Mouse (Mus musculus) limb, embryonic 10.5 days (tissue): Measurements from ENCODE around the gene Dlgap1. TPM values are rescaled to one million over a fixed set of nuclear protein-coding genes. Genes with fewer than 3 reads are reported as not detected.

Experiments used
- DNase-seq: peaks from one replicate; pipeline ENCODE4 v3.0.0-alpha.2; 2017; ENCODE audit warnings: low spot score
- H3K27ac ChIP-seq: fragments of 300-500 bp; sonication (generic); 2 replicates; pipeline ENCODE4 v1.5.1; 2016; ENCODE audit warnings: mild to moderate bottlenecking
- H3K27me3 ChIP-seq: fragments of 300-500 bp; sonication (generic); 2 replicates; pipeline ENCODE4 v1.6.1; 2016; ENCODE audit warnings: low read depth, mild to moderate bottlenecking; ENCODE audit not compliant: poor library complexity, severe bottlenecking
- H3K36me3 ChIP-seq: fragments of 300-500 bp; sonication (generic); 2 replicates; pipeline ENCODE4 v1.6.1; 2016; ENCODE audit warnings: mild to moderate bottlenecking, moderate library complexity
- H3K4me1 ChIP-seq: fragments of 300-500 bp; sonication (generic); 2 replicates; pipeline ENCODE4 v1.6.1; 2016
- H3K4me3 ChIP-seq: fragments of 300-500 bp; sonication (generic); 2 replicates; pipeline ENCODE4 v1.5.1; 2016; ENCODE audit warnings: mild to moderate bottlenecking, moderate library complexity
- H3K9me3 ChIP-seq: fragments of 300-500 bp; sonication (generic); replicated peaks from 2 replicates; pipeline ENCODE4 v1.6.1; 2016; ENCODE audit warnings: mild to moderate bottlenecking
- WGBS: fragments of 180-500 bp; shearing (Covaris S2); methylation state at CpG from one replicate; pipeline ENCODE4 v1.1.7; 2016; 5-methylcytosine and 5-hydroxymethylcytosine counted together
- polyA plus RNA-seq: library from polyadenylated mRNA; unstranded; fragments of >200 nt; fragmentation: Nextera tagmentation; extraction: Ambion mirVana; gene quantifications from 2 replicates; pipeline ENCODE4 v1.2.1, GENCODE M21; 2016

Gene Dlgap1
- polyA plus RNA-seq, 1 experiment from 2014 or later, result 1.1 TPM

DNA sequence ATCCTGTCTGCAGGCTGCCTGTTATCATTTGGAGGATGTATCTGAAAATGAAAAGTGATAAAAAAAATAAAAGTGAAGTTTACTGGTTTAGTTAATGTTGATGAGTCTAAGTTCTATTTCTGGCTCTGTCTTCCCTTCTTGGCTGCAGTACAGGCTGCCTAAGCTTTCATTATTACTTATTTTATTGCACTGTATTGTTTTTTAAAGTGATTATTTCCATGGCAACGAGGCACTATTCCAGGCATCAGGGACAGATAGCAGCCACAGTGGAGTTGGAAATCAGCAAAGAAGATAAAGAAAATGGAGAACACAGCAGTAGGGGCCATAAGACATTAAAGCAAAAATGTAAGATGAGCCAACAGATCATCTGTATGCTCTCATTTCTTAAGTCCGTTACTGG, 66.0 kb downstream of the Dlgap1 start:
- Histone ChIP-seq H3K36me3 (no peaks in the 10 kb centered on the region), H3K4me3 (no peak overlapping the region), H3K27ac (no peak overlapping the region), H3K9me3 (no peaks in the 10 kb centered on the region), H3K4me1 (no peaks in the 10 kb centered on the region), H3K27me3 (no peaks in the 10 kb centered on the region)
- WGBS, result 89% methylated on average over 2 of the region's 2 CpGs
- no peak for DNase-seq

DNA sequence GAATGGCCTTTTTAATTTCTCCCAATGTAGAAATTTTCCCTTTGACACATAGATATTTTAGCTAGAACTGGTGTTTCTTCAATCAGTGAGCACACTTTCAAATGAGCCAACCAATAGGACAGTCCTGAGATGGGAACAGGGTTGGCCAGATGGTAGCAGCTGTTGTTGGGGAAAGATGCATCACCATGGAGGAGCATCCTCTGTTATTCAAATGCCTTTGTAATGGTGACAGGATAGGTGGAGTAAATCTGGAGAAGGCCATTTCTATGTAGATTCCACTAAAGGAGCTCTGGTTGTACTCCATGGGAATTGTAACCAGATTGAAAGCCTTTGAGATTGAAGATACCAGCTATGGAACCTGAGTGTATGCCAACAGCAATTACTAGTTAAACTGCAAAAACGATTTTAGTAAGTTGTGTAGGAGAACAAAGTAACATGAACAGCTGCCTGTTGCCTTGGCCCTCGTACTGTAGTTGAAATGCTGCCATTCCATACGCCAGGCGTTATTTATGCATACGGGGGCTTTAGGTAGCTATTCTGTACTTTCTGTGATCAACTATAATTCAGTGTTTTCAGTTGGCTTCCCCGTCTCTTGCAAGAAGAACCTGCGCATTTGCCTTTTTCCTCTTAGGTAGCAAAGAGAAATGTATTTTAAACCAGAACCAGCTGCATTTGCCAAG, 72.0 kb downstream of the Dlgap1 start:
- Histone ChIP-seq H3K36me3 (no peaks in the 10 kb centered on the region), H3K27ac (no peak overlapping the region), H3K4me3 (no peak overlapping the region), H3K27me3 (no peaks in the 10 kb centered on the region), H3K9me3 (no peaks in the 10 kb centered on the region), H3K4me1 (no peaks in the 10 kb centered on the region)
- no peak for DNase-seq
- 82% methylated on average over 7 of the region's 7 CpGs for WGBS

DNA sequence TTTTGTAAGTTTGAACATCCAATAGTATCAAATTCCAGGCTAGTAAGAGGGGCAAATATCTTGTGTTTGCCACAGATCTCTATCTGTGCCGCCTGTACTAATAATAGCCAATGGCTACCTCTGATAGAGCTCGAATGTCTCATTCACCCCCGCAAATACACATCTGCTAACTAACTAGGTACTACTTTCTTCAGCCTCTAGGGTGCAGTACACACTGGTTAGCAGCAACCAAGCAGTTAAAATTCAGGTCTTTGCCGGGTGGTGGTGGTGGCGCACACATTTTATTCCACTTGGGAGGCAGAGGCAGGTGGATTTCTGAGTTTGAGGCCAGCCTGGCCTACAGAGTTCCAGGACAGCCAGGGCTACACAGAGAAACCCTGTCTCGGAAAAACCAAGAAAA, 99.4 kb downstream of the Dlgap1 start:
- 86% methylated on average over 6 of the region's 6 CpGs for WGBS
- Histone ChIP-seq H3K27me3 (no peaks in the 10 kb centered on the region), H3K9me3 (no peaks in the 10 kb centered on the region), H3K36me3 (no peaks in the 10 kb centered on the region), H3K27ac (no peak overlapping the region), H3K4me3 (no peak overlapping the region), H3K4me1 (no peaks in the 10 kb centered on the region)
- no peak for DNase-seq

DNA sequence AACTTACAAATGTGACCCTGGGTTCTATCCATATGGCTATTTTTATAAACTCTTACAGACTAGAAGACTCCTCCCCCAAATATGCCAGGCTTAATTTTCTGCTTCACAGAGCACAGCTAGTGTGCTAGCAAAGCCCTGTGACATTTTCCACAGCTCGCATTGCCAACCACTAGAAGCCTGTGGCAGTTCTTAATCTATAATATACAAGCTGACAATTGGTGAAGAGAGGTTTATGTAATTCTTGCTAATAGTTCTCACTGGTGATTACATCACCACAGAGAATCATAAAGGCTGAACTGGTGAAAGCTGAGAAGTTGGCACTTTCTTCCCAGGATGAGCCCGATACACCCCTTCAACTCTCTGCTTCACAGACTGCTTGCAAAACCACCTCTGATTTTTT, 103.2 kb downstream of the Dlgap1 start:
- no peaks in the 10 kb centered on the region for H3K9me3 ChIP-seq
- no peak overlapping the region for H3K4me3 ChIP-seq
- no peak for DNase-seq
- H3K27me3 ChIP-seq, result no peaks in the 10 kb centered on the region
- no peaks in the 10 kb centered on the region for H3K36me3 ChIP-seq
- WGBS, result 78% methylated on average over 2 of the region's 2 CpGs
- H3K4me1 ChIP-seq, result no peaks in the 10 kb centered on the region
- no peak overlapping the region for H3K27ac ChIP-seq

DNA sequence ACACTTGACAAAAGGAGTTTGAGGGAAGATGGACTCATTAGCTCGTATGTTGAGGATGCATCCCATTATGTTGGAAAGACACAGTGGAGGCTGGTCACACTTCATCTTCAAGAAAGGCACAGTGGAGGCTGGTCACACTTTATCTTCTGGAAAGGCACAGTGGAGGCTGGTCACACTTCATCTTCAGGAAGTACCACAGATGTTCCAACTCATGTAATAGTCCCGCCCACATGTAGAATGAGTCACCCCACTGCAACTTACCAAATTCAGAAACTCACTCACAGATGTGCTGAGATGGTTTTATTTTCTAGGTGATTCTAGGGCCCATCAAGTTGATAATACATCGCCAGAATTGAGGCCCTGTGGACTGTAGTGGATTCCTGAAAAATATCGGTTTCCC, 119.3 kb downstream of the Dlgap1 start:
- Histone ChIP-seq H3K27ac (no peak overlapping the region), H3K4me3 (no peak overlapping the region), H3K4me1 (no peaks in the 10 kb centered on the region), H3K9me3 (no peaks in the 10 kb centered on the region), H3K27me3 (no peaks in the 10 kb centered on the region), H3K36me3 (no peaks in the 10 kb centered on the region)
- no peak for DNase-seq
- 93% methylated on average over 4 of the region's 4 CpGs for WGBS

DNA sequence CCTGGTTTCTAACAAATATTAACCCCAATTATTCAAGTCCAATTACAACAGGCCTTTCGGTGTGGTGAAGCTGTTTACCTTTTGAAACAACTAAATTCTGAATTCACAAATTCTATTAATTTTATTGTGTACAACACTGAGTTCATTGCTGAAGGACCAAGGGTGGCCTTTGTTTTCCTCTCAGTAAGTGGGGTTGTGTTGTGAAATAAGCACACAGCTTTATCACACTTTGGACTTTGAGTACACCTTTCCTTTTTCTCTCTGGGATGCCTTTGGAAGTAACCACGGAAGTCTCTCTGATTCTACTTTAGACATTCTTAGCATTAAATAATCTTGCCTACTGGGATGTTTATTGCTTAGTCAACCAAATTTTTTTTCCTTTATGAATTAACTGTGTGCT, 121.9 kb downstream of the Dlgap1 start:
- Histone ChIP-seq H3K27ac (no peak overlapping the region), H3K4me3 (no peak overlapping the region), H3K4me1 (no peaks in the 10 kb centered on the region), H3K27me3 (no peaks in the 10 kb centered on the region), H3K36me3 (no peaks in the 10 kb centered on the region), H3K9me3 (no peaks in the 10 kb centered on the region)
- 92% methylated on average over 2 of the region's 2 CpGs for WGBS
- no peak for DNase-seq

DNA sequence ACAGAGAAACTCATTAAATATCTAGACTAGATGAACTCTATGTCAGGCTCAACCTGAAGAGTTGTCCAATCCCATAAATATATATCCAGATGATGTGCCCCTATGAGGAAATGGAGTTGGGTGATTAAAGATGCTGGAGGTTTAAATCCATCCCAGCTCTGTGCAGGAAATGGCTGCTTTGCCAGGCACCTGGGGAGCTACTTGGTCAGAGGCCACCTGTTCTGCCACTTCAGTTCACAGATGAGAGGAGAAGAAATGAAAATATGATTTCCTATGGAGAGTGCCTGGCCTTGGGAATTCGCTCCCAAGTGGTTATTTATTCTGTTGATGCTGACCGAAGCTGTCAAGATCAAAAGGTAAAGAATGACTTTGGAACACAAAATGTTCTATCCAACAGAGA, 160.3 kb downstream of the Dlgap1 start:
- no peaks in the 10 kb centered on the region for H3K9me3 ChIP-seq
- H3K4me1 ChIP-seq, result no peaks in the 10 kb centered on the region
- DNase-seq, result no peak
- H3K27ac ChIP-seq, result no peak overlapping the region
- H3K27me3 ChIP-seq, result no peaks in the 10 kb centered on the region
- H3K4me3 ChIP-seq, result no peak overlapping the region
- no peaks in the 10 kb centered on the region for H3K36me3 ChIP-seq
- 80% methylated on average over 2 of the region's 2 CpGs for WGBS

DNA sequence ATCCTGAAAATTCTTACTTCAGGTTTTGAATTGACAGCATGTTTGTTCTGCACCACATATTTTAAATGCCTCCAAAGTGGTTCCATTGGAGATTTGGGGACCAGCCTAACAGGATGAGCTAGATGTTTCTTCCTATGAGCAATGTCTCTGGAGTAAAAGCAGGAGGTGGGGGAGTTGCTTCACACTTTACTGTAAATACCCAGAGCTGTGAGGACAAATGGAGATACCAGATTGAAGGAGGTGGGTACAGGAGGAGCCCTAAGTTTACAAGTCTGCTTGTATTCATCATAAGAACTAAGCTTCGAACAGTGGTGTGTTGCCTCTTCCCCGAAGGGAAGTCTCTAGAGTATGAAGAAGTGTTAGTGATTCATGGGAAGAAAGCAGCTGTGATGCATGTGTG, 201.0 kb downstream of the Dlgap1 start:
- 85% methylated on average over 2 of the region's 2 CpGs for WGBS
- Histone ChIP-seq H3K9me3 (no peaks in the 10 kb centered on the region), H3K36me3 (no peaks in the 10 kb centered on the region)

DNA sequence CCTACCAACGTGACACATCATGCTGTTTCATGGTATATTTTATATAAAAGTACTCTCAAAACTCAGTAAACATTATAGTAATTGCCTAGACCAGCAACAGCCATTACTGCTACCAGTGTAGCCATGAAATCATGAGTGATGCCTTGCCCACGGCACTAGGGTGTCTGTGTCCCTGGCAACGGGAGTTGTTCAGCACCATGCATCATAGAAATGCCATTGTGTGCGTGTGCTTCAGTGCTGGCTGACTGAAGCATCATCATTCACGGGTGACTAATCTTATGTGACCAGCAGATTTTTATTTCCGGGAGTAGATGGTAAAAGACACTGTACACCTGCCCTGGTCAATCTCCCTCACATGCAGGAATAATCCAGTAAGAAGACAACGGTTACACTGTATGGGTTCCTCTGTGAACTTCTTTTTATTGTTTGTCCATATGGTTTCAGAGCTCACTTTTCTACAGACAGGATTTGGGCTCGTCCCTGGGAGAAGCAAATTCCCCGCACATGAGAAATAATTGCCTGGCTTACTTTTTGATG, 203.7 kb downstream of the Dlgap1 start:
- DNase-seq, result no peak
- Histone ChIP-seq H3K4me3 (no peak overlapping the region), H3K27me3 (no peaks in the 10 kb centered on the region), H3K27ac (no peak overlapping the region), H3K9me3 (no peaks in the 10 kb centered on the region), H3K36me3 (no peaks in the 10 kb centered on the region), H3K4me1 (no peaks in the 10 kb centered on the region)
- WGBS, result 87% methylated on average over 9 of the region's 9 CpGs

More for the DNA sequence above, 201.0 kb downstream of the Dlgap1 start:
- no peak for DNase-seq
- H3K27me3 ChIP-seq, result no peaks in the 10 kb centered on the region
- no peak overlapping the region for H3K4me3 ChIP-seq
- no peaks in the 10 kb centered on the region for H3K4me1 ChIP-seq
- no peak overlapping the region for H3K27ac ChIP-seq

DNA sequence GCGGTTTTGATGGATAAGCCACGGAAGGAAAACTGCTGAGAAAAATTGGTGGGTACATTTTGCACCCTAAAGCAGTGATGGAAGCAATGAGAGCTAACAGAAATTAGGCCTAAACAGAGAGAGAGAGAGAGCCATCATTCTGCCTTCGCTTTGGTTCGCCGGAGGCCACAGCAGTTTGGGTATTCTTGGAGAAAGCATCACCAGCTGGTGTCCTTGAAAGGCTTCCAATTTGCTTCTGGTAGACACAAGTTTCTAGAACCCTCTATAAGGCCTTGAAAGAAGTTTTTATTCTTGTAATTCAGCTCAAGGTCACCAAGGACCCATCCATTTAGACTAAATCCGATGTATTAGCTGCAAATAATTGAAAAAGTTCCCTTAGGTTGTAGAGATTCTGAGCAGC, 205.0 kb downstream of the Dlgap1 start:
- 91% methylated on average over 6 of the region's 6 CpGs for WGBS

DNA sequence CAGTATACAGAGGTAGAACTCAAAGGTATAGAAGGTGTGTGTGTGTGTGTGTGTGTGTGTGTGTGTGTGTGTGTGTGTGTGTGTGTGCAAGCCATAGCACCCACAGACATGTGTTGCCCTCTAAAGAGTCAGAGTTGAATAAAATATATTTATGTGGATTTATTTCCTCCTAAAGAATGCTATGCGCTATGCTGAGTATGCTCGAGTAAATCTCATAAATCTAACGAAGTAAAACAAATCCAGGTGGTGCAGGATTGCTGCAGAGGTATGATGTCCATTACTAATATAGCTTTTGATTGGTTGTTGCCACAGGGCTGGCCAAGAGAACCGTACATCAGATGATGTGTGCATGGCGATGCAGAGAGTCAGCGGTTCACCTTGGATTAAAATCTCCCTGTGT, 222.4 kb downstream of the Dlgap1 start:
- DNase-seq, result no peak
- Histone ChIP-seq H3K4me1 (no peaks in the 10 kb centered on the region), H3K4me3 (no peak overlapping the region), H3K36me3 (no peaks in the 10 kb centered on the region), H3K27ac (no peak overlapping the region), H3K9me3 (no peaks in the 10 kb centered on the region), H3K27me3 (no peaks in the 10 kb centered on the region)
- WGBS, result 81% methylated on average over 6 of the region's 6 CpGs

More for the DNA sequence above, 205.0 kb downstream of the Dlgap1 start:
- H3K27ac ChIP-seq, result no peak overlapping the region
- H3K27me3 ChIP-seq, result no peaks in the 10 kb centered on the region
- no peaks in the 10 kb centered on the region for H3K9me3 ChIP-seq
- no peak overlapping the region for H3K4me3 ChIP-seq
- no peak for DNase-seq
- no peaks in the 10 kb centered on the region for H3K4me1 ChIP-seq
- no peaks in the 10 kb centered on the region for H3K36me3 ChIP-seq

DNA sequence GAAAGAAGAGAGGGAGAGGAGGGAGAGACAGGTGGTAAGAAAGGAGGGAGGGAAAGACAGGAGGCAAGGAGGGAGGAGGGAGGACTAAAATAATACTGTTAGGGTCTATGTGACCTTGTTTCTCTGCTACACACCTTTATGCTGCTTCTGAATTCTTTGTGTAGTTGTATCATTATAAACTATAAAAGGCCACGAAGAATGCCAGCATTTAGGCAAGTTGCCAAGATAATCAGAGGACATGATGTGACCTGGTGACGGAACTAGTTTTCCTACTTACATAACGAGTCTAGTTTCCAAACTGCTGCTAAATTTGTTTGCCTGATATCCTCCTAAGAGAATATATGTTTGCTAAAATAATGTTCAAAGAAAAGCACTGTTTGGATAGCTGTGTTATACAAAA, 254.0 kb downstream of the Dlgap1 start:
- no peak overlapping the region for H3K4me3 ChIP-seq
- no peak for DNase-seq
- no peaks in the 10 kb centered on the region for H3K9me3 ChIP-seq
- WGBS, result 80% methylated on average over 3 of the region's 3 CpGs
- H3K4me1 ChIP-seq, result no peaks in the 10 kb centered on the region
- H3K27me3 ChIP-seq, result no peaks in the 10 kb centered on the region
- H3K27ac ChIP-seq, result no peak overlapping the region
- no peaks in the 10 kb centered on the region for H3K36me3 ChIP-seq

DNA sequence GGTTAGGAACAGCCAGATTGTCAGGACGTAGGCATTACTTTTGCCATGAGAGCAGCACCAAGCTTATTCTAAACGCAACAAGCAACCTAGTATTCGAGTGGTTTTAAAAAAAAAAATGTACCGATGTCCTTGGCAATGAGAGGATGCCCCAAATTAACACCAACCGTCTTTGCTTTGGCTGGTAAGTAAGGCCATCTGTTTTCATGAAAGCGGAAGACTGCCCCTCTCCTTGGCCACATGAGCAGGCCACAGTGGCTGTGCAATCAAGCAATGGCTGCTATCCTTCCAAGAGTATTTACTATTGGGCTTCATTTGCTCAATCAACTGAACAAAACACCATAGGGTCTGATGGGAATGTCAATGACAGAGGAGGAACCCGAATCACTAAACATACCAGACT, 278.5 kb downstream of the Dlgap1 start:
- no peak overlapping the region for H3K4me3 ChIP-seq
- no peaks in the 10 kb centered on the region for H3K36me3 ChIP-seq
- no peak for DNase-seq
- H3K27me3 ChIP-seq, result no peaks in the 10 kb centered on the region
- H3K27ac ChIP-seq, result no peak overlapping the region
- no peaks in the 10 kb centered on the region for H3K9me3 ChIP-seq
- 64% methylated on average over 7 of the region's 7 CpGs for WGBS
- H3K4me1 ChIP-seq, result peaks cover 10% of the 10 kb centered on the region

DNA sequence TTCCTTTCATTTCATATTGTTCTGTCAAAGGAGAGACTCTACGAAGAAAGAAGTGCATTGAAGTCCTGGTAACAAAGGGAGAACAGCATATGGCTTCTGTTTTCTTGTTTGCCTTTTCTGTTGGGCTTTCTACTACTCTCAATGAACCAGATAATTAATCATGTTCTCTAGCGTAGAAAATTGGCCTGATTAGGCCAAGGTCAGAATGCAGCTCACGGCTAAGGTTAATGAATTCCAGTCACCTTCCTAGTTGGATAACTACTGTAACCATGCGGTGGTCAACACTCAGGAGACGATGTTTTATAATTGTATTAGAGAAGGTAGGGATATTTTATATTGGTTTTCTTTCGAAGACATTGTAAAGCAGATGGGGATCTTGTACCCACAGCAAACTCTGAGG, 279.4 kb downstream of the Dlgap1 start:
- no peak overlapping the region for H3K27ac ChIP-seq
- no peaks in the 10 kb centered on the region for H3K9me3 ChIP-seq
- no peaks in the 10 kb centered on the region for H3K27me3 ChIP-seq
- no peaks in the 10 kb centered on the region for H3K36me3 ChIP-seq
- DNase-seq, result no peak
- 39% methylated on average over 6 of the region's 6 CpGs for WGBS
- H3K4me3 ChIP-seq, result no peak overlapping the region
- H3K4me1 ChIP-seq, result peaks cover 10% of the 10 kb centered on the region
